Mouse (Mus musculus) C3H10T1/2 (cell line): ENCODE measurements around the gene Sltm. TPM values are rescaled to one million over a fixed set of nuclear protein-coding genes. Genes with fewer than 3 reads are reported as not detected.

Experiments
- polyA plus RNA-seq, 2 experiments: library from polyadenylated mRNA; unstranded; fragments of >200 nt; fragmentation: generic; extraction: Trizol; gene quantifications; one replicate each; pipeline ENCODE4 v1.2.1; 2012; ENCODE audit warnings: missing spikeins in 2 of 2

Sltm gene
- 10 to 100 TPM in 1 of 2 experiments, 1 to 10 TPM in 1; 1.9 to 10.8 TPM for polyA plus RNA-seq

GRCm38 (mm10) chr9:70542305-70543041, at the start of gene Sltm:
Gene Sltm (plus strand): TSS chr9:70542754.

GRCm38 (mm10) chr9:70503626-70504041, 38.9 kb upstream of the Sltm start, which contains the start of gene Rnf111:
Gene Rnf111 (minus strand): TSS chr9:70503725.

Other genes starting within 250 kb of the Sltm start
- 100 to 1,000 TPM in 1 of 2 experiments, 10 to 100 TPM in 1; 30.4 to 147 TPM for gene Ccnb2, start 121.2 kb upstream of the Sltm start, polyA plus RNA-seq
- gene Rnf111, start 39.0 kb upstream of the Sltm start, polyA plus RNA-seq, result 1 to 10 TPM; 1.1 to 5.6 TPM
- gene Gm10642, start 113.5 kb downstream of the Sltm start, polyA plus RNA-seq, result under 1 TPM; 0.18 to 0.20 TPM
- 1 to 10 TPM in 1 of 2 experiments, under 1 TPM in 1; 0.30 to 2.1 TPM for gene Mindy2, start 114.4 kb downstream of the Sltm start, polyA plus RNA-seq
- gene Adam10, start 136.2 kb downstream of the Sltm start, polyA plus RNA-seq, result 10 to 100 TPM in 1 of 2 experiments, 1 to 10 TPM in 1; 1.1 to 11.7 TPM